Mouse (Mus musculus) C2C12 (cell line): ENCODE results near the gene Zfp423.

ENCODE experiments used
- CTCF ChIP-seq: IDR thresholded peaks from one replicate; pipeline ENCODE4 v1.5.1; 2011; ENCODE audit not compliant: control insufficient read depth, insufficient read depth, insufficient read length
- FOSL1 ChIP-seq: IDR thresholded peaks from one replicate; pipeline ENCODE4 v1.8.0; 2011; ENCODE audit warnings: mild to moderate bottlenecking, low read length; ENCODE audit not compliant: poor library complexity, insufficient read depth, severe bottlenecking
- MAX ChIP-seq: IDR thresholded peaks from one replicate; pipeline ENCODE4 v1.6.1; 2011; ENCODE audit warnings: mild to moderate bottlenecking, control low read depth
- MYOD1 ChIP-seq: IDR thresholded peaks from one replicate; pipeline ENCODE4 v1.6.1; 2011; ENCODE audit warnings: low read depth; ENCODE audit not compliant: control insufficient read depth, insufficient read length
- MYOG ChIP-seq: IDR thresholded peaks from one replicate; pipeline ENCODE4 v1.6.1; 2011; ENCODE audit not compliant: control insufficient read depth, insufficient read length; ENCODE audit errors: extremely low read depth
- USF1 ChIP-seq: IDR thresholded peaks from one replicate; pipeline ENCODE4 v1.6.1; 2011; ENCODE audit warnings: low read depth, mild to moderate bottlenecking, control low read depth, moderate library complexity

GRCm38 (mm10) chr8:87918004-87918403, 41.4 kb downstream of the Zfp423 start:
- no peak for TF ChIP-seq CTCF
- no peak for TF ChIP-seq MYOG
- TF ChIP-seq USF1: no peak
- TF ChIP-seq MAX: no peak
- TF ChIP-seq FOSL1: no peak
- TF ChIP-seq MYOD1: no peak
